Mouse (Mus musculus) lung, adult 2 months (tissue): ENCODE results near the gene Abhd16b.

Experiments used
- CTCF ChIP-seq: fragments of 200-500 bp; IDR thresholded peaks from 2 replicates; pipeline ENCODE4 v1.5.1; 2011; ENCODE audit warnings: mild to moderate bottlenecking, low read length, control low read depth; ENCODE audit not compliant: insufficient read depth
- POLR2A ChIP-seq: fragments of 200-500 bp; IDR thresholded peaks from 2 replicates; pipeline ENCODE4 v1.6.1; 2011; ENCODE audit warnings: low read depth, mild to moderate bottlenecking, control low read depth, low read length, borderline replicate concordance; ENCODE audit errors: extremely low read depth

GRCm38 (mm10) chr2:181455899-181456298 lies 37.1 kb upstream of the Abhd16b start:
- TF ChIP-seq CTCF (no peak), POLR2A (no peak)
